Mouse (Mus musculus) cerebellum, adult 2 months (tissue): ENCODE measurements at regions not wholly inside any gene's neighbourhood (a gene's known extent, or its start where the extent isn't known, plus 50 kb on each side); places are given as distances from the start of the nearest gene placed in this dataset.
"Not testable (repeated sequence)": the region's sequence is repeated elsewhere in the genome, so short reads cannot be mapped to it uniquely, and the experiment has no call there.

ENCODE experiments used
- CTCF ChIP-seq: fragments of 200-500 bp; IDR thresholded peaks from 2 replicates; pipeline ENCODE4 v1.5.1; 2011; ENCODE audit warnings: low read depth, mild to moderate bottlenecking, control low read depth, low read length, moderate library complexity, borderline replicate concordance; ENCODE audit not compliant: insufficient read depth
- POLR2A ChIP-seq: fragments of 200-500 bp; IDR thresholded peaks from 2 replicates; pipeline ENCODE4 v1.6.1; 2011; ENCODE audit warnings: low read length, control low read depth, borderline replicate concordance; ENCODE audit not compliant: insufficient read depth

- TF ChIP-seq CTCF, POLR2A: not testable (repeated sequence)
These were observed 131.0 kb downstream of the Pou4f1 start for GRCm38 (mm10) chr14:104336783-104337182.
